Mouse (Mus musculus) urinary bladder, postnatal 10 days (tissue): ENCODE results near the gene Dock4.

ENCODE experiments used
- DNase-seq: peaks from one replicate; pipeline ENCODE4 v3.0.0; 2022; ENCODE audit warnings: low spot score

The Dock4 gene

DNA sequence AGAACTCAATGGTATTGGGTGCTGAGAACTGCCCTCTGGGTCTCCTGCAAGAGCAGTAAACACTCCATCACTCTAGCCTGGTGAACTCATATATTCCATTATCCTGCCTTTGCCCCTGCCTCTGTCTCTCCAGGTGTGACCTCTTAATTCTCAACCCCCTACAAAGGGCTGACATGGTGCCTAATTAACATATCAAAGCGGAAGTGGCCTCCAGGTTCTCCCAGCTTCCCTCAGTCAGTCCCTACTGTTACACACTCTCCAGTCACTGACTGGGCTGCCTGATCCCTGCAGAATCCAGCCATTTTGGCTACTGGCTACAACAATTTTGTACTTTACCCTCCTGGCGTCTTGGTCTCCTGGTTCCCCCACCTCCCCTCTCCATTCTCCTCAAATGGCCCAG, 441.7 kb downstream of the Dock4 start:
- DNase-seq: no peak

DNA sequence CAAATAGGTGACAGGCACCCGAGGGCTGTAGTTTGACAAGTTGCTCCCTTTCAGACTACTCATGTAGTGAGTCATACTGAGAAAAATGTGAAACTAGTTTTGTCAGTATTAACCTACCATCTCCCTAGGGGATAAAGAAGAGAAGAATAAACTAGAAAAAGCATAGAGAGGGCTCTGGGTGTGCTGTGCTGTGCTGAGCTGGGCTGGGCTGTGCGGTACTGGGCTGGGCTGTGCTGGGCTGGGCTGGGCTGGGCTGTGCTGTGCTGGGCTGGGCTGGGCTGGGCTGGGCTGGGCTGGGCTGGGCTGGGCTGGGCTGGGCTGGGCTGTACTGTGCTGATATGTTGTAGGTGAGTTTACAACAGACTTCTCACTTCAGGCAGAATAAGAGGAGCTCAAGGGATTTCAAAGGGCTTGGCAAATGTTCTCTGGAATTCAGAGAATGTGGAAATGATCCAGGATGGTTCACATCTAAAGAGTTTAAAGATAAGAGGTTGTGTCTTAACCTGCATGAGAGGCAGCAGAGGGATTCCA, 442.6 kb downstream of the Dock4 start:
- no peak for DNase-seq

DNA sequence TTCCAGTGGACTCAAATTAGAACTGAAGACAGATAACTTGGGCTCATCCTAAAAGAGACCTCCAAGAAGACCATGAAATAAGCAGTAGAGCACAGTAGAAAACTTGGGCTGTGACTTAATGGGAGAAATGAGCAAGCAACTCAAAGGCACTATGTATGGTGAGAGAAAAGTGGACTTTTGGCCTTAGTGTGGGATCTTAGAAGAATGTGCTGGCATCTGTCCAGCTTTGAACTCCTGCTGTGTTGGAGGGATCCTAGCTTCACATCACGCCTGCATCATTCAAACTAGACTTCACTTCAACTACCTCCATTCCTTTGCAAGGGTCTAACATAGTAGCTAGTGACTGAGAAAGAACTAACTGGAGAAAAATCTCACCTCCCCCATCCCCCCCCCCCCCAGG, 443.1 kb downstream of the Dock4 start:
- DNase-seq: no peak

DNA sequence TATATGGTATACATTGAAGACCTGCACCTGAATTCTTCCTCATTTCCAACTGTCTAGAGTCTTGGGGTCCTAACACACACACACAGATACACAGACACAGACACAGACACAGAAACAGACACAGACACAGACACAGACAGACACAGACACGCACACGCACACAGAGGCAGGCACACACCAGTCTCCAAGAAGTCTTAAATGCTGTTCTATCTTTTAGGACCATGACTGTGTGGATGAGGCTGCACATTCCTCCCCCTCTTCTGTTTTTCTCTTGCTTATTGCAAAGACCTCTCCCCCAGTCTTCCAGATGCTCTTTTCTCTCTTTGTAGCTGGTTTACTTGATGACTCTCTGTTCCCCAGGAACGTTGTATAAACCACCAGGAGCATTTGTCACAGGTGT, 443.8 kb downstream of the Dock4 start:
- no peak for DNase-seq

DNA sequence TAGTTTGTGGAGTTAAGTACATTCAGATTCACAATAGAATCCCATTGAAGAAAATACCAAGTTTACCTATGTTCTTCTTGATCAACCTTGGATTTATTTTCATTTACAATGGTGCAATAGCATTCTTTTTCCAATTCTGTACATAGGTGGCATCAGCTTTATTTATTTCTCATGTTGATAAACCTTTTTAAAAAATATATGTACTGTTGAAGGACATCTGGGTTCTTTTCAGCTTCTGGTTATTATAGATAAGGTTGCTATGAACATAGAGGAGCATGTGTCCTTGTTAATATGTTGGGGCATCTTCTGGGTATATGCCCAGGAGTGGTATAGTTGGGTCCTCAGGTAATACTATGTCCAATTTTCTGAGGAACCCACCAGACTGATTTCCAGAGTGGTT, 445.4 kb downstream of the Dock4 start:
- no peak for DNase-seq

DNA sequence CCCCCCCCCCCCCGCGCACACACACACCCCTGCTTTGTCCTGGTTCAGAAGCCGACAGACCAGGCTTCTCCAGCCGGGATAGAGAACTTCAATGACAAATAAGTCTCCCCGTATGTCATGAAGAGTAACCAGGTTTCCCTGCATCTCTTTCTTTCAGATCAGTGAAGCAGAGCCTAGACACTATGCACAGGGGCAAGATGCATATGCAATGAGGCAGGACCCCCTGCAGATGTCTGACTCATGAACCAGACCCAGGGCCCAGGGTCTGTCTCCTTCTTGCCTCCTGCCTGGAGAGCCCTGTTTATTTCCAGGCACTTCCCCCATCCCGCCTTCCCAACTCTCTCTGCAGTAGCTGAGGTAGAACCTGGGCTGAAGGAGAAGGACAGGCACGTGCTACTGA, 448.0 kb downstream of the Dock4 start:
- DNase-seq: no peak

DNA sequence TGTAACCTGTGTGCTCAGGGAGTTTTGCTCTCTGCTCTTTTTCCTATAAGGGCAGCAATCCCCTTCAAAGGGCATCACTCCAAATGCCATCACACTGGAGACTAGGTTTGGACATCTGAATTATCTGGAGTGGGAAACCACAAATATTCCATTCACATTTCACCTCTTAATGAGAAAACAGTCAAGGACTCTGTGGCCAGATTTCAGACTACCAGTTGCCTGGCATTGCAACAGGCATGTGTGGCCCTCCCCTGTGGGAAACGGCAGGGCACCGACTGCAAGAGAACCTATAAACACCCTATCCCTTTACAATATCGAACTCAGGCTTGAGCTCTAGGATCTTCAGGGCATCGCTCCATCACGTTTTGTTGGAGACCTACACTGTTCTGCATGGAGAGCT, 448.9 kb downstream of the Dock4 start:
- DNase-seq: no peak
